ENCODE assay signal across 14 mouse cellular contexts in the genomic region with DNA sequence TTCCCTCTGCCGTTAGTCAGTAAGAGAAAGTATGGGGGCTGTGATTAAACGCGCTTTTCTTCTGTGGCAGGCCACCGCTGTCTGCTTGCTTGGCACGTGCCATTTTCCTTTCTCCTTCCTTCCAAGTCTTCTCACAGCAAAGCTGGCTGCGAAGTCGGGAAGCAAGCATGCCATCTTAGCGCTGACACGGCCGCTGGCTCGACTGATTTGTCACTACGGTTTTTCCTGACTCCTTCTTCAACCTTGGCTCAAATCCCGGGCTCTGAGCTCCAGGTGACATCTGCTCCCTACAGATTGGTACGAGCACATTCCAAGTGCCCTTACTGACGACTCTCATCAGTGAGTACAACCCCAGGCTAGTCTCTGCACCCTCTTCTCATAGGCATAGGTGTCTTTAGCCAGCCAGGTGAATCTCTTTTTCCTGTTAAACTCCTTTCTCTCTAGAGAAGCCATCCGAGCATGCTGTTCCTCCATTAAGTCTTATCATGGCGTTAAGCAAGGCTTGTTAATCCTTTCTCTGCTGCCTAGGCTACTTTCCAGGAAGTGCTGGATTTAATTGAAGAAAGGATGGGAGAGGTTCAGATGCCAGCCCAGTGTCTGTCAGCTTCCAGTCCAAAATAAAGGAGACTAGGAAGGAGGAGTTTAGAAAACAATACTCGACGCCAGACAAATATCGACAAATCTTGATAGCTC. TPM values are rescaled to one million over a fixed set of nuclear protein-coding genes. Genes with fewer than 3 reads are reported as not detected.
DNase-seq lines count a peak whose midpoint lies in the region; ATAC-seq and TF ChIP-seq lines count a peak whose summit lies in the region.
"Had no signal": no experiment of that assay in that cellular context is flagged by ENCODE, and none has a peak within 500 bp of the region (broad histone marks: within the 10 kb centered on the region; RNA-seq: fewer than 3 reads in every experiment).

No protein-coding gene starts in this region.

- DNase-seq in layer of hippocampus, adult 2 months (ENCODE audit: low spot score in 2 of 2), result peak; percentile 21 to 29
- DNase-seq in layer of hippocampus, adult 9-10 months (ENCODE audit: low spot score), result no peak
- DNase-seq in cerebellum, adult 2 months, result peak; percentile 90 to 96
- peak; percentile 38 to 52 for DNase-seq in layer of hippocampus, postnatal 10 days (ENCODE audit: low spot score in 2 of 2)
- DNase-seq in spleen, adult 12 weeks (ENCODE audit: low spot score), result no peak
- no peak for DNase-seq in embryo, embryonic 10.5 days (ENCODE audit: low spot score)
- DNase-seq: gastrocnemius, postnatal 10 days; heart, postnatal 36 days; kidney, postnatal 10 days had no signal

- TF ChIP-seq POLR2A in cerebellum, adult 2 months (IDR thresholded peaks at IDR 0.05; ENCODE audit: borderline replicate concordance, insufficient read depth, low read length), result no peak

- peak overlapping the region; percentile 48 for H3K4me3 ChIP-seq in layer of hippocampus, adult 2 months
- peak overlapping the region; percentile 11 for H3K4me3 ChIP-seq in cerebellum, adult 2 months (replicated peaks; ENCODE audit: insufficient read depth, low read depth, low read length)
- H3K4me3 ChIP-seq: embryonic facial prominence, embryonic 15.5 days; intestine, embryonic 15.5 days had no signal

- no peak overlapping the region for H3K27ac ChIP-seq in layer of hippocampus, adult 2 months
- peak overlapping the region; percentile 9; the same call in 1 of the 2 replicates for H3K27ac ChIP-seq in cerebellum, adult 2 months (ENCODE audit: insufficient read depth, low read length)
- H3K27ac ChIP-seq: embryonic facial prominence, embryonic 15.5 days; intestine, embryonic 15.5 days had no signal

- TF ChIP-seq CTCF in layer of hippocampus, adult 2 months (conservative IDR thresholded peaks at IDR 0.05), result no peak
- TF ChIP-seq CTCF in cerebellum, adult 2 months (IDR thresholded peaks at IDR 0.05; ENCODE audit: borderline replicate concordance, insufficient read depth, low read depth, low read length), result no peak

- no peaks in the 10 kb centered on the region for H3K27me3 ChIP-seq in cerebellum, adult 2 months (ENCODE audit: control insufficient read depth, insufficient read depth, low read length)
- H3K27me3 ChIP-seq: embryonic facial prominence, embryonic 15.5 days; intestine, embryonic 15.5 days had no signal

- H3K4me1 ChIP-seq in cerebellum, adult 2 months (ENCODE audit: control insufficient read depth, insufficient read depth, low read length), result peaks cover 18% of the 10 kb centered on the region; the same call in 1 of the 2 replicates
- H3K4me1 ChIP-seq: embryonic facial prominence, embryonic 15.5 days; intestine, embryonic 15.5 days had no signal

- whole genome bisulfite sequencing in cerebellum, adult 2 months, result 13% methylated on average over 20 of the region's 20 CpGs

- ATAC-seq in cerebellum, adult (ENCODE audit: insufficient number of reproducible peaks, low FRiP score, low TSS enrichment), result peak; percentile 85
- ATAC-seq in erythroid progenitor cell, adult 5-6 weeks (replicated peaks; ENCODE audit: low FRiP score, poor library complexity, severe bottlenecking), result no peak
- ATAC-seq: intestine, embryonic 15.5 days; lung, postnatal 0 days had no signal

RNA-seq across cellular contexts. Expression of gene Api5, which starts 42.1 kb away (rescaled TPM):
- total RNA-seq in layer of hippocampus, adult 2 months (2021), result 10 to 100 TPM; 62.1 to 64.2 TPM
- 58.3 and 63.6 TPM in 2 replicates for polyA plus RNA-seq in cerebellum, adult 2 months (2012; rRNA removed)
- total RNA-seq in layer of hippocampus, postnatal 10 days (2021), result 10 to 100 TPM; 45.3 to 49.3 TPM
- 73.2 and 98.1 TPM in 2 replicates for total RNA-seq in erythroid progenitor cell, adult 5-6 weeks (2015; ENCODE audit: low replicate concordance)
- 65.7 and 78.7 TPM in 2 replicates for total RNA-seq in erythroid progenitor cell, adult 5-6 weeks (2017; ENCODE audit: low replicate concordance)

Comparison
In these comparisons a context has a peak if more than half of its experiments do, and no peak if none do; other contexts are left out.
1. DNase-seq: peak in layer of hippocampus, adult 2 months (2 of 2), cerebellum, adult 2 months (2 of 2) and layer of hippocampus, postnatal 10 days (2 of 2); none in layer of hippocampus, adult 9-10 months (single experiment), spleen, adult 12 weeks (single experiment) and embryo, embryonic 10.5 days (single experiment).